Mouse (Mus musculus) liver, embryonic 15.5 days (tissue): ENCODE data around the gene Gm17027. TPM values are rescaled to one million over a fixed set of nuclear protein-coding genes. Genes with fewer than 3 reads are reported as not detected.
"Not testable (repeated sequence)": the region's sequence is repeated elsewhere in the genome, so short reads cannot be mapped to it uniquely, and the experiment has no call there.

ENCODE experiments used
- ATAC-seq: fragments of 200-750 bp; cut with Nextera tagmentation; 2 replicates; pipeline ENCODE4 v1.8.0; 2017; ENCODE audit warnings: moderate number of reproducible peaks, mild to moderate bottlenecking, moderate library complexity; ENCODE audit not compliant: insufficient read depth
- H3K27ac ChIP-seq: fragments of 300-500 bp; sonication (generic); replicated peaks from 2 replicates; pipeline ENCODE4 v1.5.1; 2015; ENCODE audit warnings: mild to moderate bottlenecking, inconsistent platforms
- H3K27me3 ChIP-seq: fragments of 300-500 bp; sonication (generic); 2 replicates; pipeline ENCODE4 v1.6.1; 2015; ENCODE audit warnings: mild to moderate bottlenecking, inconsistent platforms
- H3K36me3 ChIP-seq: fragments of 300-500 bp; sonication (generic); replicated peaks from 2 replicates; pipeline ENCODE4 v1.6.1; 2015; ENCODE audit warnings: moderate library complexity, mild to moderate bottlenecking, inconsistent platforms
- H3K4me1 ChIP-seq: fragments of 300-500 bp; sonication (generic); replicated peaks from 2 replicates; pipeline ENCODE4 v1.6.1; 2015; ENCODE audit warnings: inconsistent platforms
- H3K4me2 ChIP-seq: fragments of 300-500 bp; sonication (generic); 2 replicates; pipeline ENCODE4 v1.6.1; 2015; ENCODE audit warnings: moderate library complexity, mild to moderate bottlenecking, inconsistent platforms
- H3K4me3 ChIP-seq: fragments of 300-500 bp; sonication (generic); replicated peaks from 2 replicates; pipeline ENCODE4 v1.5.1; 2015; ENCODE audit warnings: mild to moderate bottlenecking, inconsistent platforms
- H3K9ac ChIP-seq: fragments of 300-500 bp; sonication (generic); 2 replicates; pipeline ENCODE4 v1.6.1; 2015; ENCODE audit warnings: moderate library complexity, mild to moderate bottlenecking, inconsistent platforms
- H3K9me3 ChIP-seq: fragments of 300-500 bp; sonication (generic); replicated peaks from 2 replicates; pipeline ENCODE4 v1.6.1; 2016; ENCODE audit warnings: inconsistent platforms
- WGBS: fragments of 180-500 bp; shearing (Covaris S2); methylation state at CpG from one replicate; pipeline ENCODE4 v1.1.7; 2015; ENCODE audit warnings: mixed read lengths; ENCODE audit not compliant: insufficient replicate concordance; 5-methylcytosine and 5-hydroxymethylcytosine counted together
- polyA plus RNA-seq: library from polyadenylated mRNA; unstranded; fragments of >200 nt; fragmentation: Nextera tagmentation; extraction: Ambion mirVana; gene quantifications from 2 replicates; pipeline ENCODE4 v1.2.1, GENCODE M21; 2015

Gene Gm17027
- polyA plus RNA-seq: not detected in 2 replicates

- 75% methylated on average over 1 of the region's 2 CpGs for WGBS
- not testable (repeated sequence) for H3K27ac ChIP-seq, H3K27me3 ChIP-seq, H3K9ac ChIP-seq, H3K4me1 ChIP-seq, H3K4me3 ChIP-seq, H3K9me3 ChIP-seq, H3K36me3 ChIP-seq, H3K4me2 ChIP-seq, ATAC-seq
Observed at GRCm38 (mm10) chr14:42162522-42162921, at the start of gene Gm17027. Gene Gm17027 (minus strand): TSS chr14:42162622.

GRCm38 (mm10) chr14:42190691-42191090 lies 28.3 kb upstream of the Gm17027 start, which contains the start of gene Gm3573:
Gene Gm3573 (minus strand): TSS chr14:42190791.
- not testable (repeated sequence) for H3K36me3 ChIP-seq, H3K4me1 ChIP-seq, H3K4me3 ChIP-seq, H3K4me2 ChIP-seq, ATAC-seq, H3K27ac ChIP-seq, H3K9me3 ChIP-seq, H3K9ac ChIP-seq, H3K27me3 ChIP-seq
- no CpG with 5 or more reads among the region's 1 CpGs for WGBS

GRCm38 (mm10) chr14:42183936-42184335 lies 21.5 kb upstream of the Gm17027 start:
- not testable (repeated sequence) for ATAC-seq, H3K27ac ChIP-seq, H3K4me1 ChIP-seq, H3K4me2 ChIP-seq, H3K4me3 ChIP-seq, H3K36me3 ChIP-seq, H3K27me3 ChIP-seq, H3K9me3 ChIP-seq, H3K9ac ChIP-seq
- 56% methylated on average over 3 of the region's 3 CpGs for WGBS

- WGBS: 55% methylated on average over 7 of the region's 8 CpGs
- H3K4me3 ChIP-seq, H3K4me2 ChIP-seq, ATAC-seq, H3K27me3 ChIP-seq, H3K36me3 ChIP-seq, H3K4me1 ChIP-seq, H3K9ac ChIP-seq, H3K27ac ChIP-seq, H3K9me3 ChIP-seq: not testable (repeated sequence)
Observed at GRCm38 (mm10) chr14:42134571-42134970, 27.9 kb downstream of the Gm17027 start.

GRCm38 (mm10) chr14:42133806-42134205 lies 28.6 kb downstream of the Gm17027 start:
- H3K4me2 ChIP-seq, H3K9ac ChIP-seq, H3K9me3 ChIP-seq, H3K27ac ChIP-seq, H3K4me1 ChIP-seq, ATAC-seq, H3K36me3 ChIP-seq, H3K4me3 ChIP-seq, H3K27me3 ChIP-seq: not testable (repeated sequence)
- WGBS: 42% methylated on average over 11 of the region's 14 CpGs

- H3K27me3 ChIP-seq, H3K4me1 ChIP-seq: not testable (repeated sequence)
- WGBS: 43% methylated on average over 1 of the region's 2 CpGs
Observed at GRCm38 (mm10) chr14:42117269-42117668, 45.2 kb downstream of the Gm17027 start, which contains the start of gene Gm7951. Gene Gm7951 (minus strand): TSS chr14:42117369.

More at GRCm38 (mm10) chr14:42117269-42117668, 45.2 kb downstream of the Gm17027 start, which contains the start of gene Gm7951:
- ATAC-seq, H3K27ac ChIP-seq, H3K9me3 ChIP-seq, H3K4me3 ChIP-seq, H3K36me3 ChIP-seq, H3K4me2 ChIP-seq, H3K9ac ChIP-seq: not testable (repeated sequence)

Other genes with a start within 250 kb of the Gm17027 start
- not detected in 2 replicates for gene 1700049E17Rik1, start 237.7 kb downstream of the Gm17027 start, polyA plus RNA-seq
- gene 1700024B05Rik, start 218.6 kb downstream of the Gm17027 start, polyA plus RNA-seq: not detected in 2 replicates
- not detected in 2 replicates for gene Gm6401, start 194.7 kb downstream of the Gm17027 start, polyA plus RNA-seq
- not detected in 2 replicates for gene Gm3543, start 179.3 kb downstream of the Gm17027 start, polyA plus RNA-seq
- not detected in 2 replicates for gene Gm7951, start 45.3 kb downstream of the Gm17027 start, polyA plus RNA-seq
- gene Gm3573, start 28.2 kb upstream of the Gm17027 start, polyA plus RNA-seq: not detected in 2 replicates
- not detected in 2 replicates for gene Gm17026, start 97.4 kb upstream of the Gm17027 start, polyA plus RNA-seq
- gene Gm9611, start 134.7 kb upstream of the Gm17027 start, polyA plus RNA-seq: not detected in 2 replicates
- not detected in 2 replicates for gene Gm7995, start 147.6 kb upstream of the Gm17027 start, polyA plus RNA-seq